Mouse (Mus musculus) CD8-positive naive resting alpha-beta T cell, adult 2 months (primary cell): Measurements from ENCODE around the gene Dclre1a.
"Not testable (repeated sequence)": the region's sequence is repeated elsewhere in the genome, so short reads cannot be mapped to it uniquely, and the experiment has no call there.

Experiments used
- DNase-seq, 2 experiments: peaks; one replicate each; pipeline ENCODE4 v3.0.0; 2022; ENCODE audit warnings: low read depth in 2 of 2, low spot score in 2 of 2

Dclre1a gene

GRCm38 (mm10) chr19:56549033-56549680 lies 1.1 kb upstream of the Dclre1a start:
- no peak for DNase-seq

DNA sequence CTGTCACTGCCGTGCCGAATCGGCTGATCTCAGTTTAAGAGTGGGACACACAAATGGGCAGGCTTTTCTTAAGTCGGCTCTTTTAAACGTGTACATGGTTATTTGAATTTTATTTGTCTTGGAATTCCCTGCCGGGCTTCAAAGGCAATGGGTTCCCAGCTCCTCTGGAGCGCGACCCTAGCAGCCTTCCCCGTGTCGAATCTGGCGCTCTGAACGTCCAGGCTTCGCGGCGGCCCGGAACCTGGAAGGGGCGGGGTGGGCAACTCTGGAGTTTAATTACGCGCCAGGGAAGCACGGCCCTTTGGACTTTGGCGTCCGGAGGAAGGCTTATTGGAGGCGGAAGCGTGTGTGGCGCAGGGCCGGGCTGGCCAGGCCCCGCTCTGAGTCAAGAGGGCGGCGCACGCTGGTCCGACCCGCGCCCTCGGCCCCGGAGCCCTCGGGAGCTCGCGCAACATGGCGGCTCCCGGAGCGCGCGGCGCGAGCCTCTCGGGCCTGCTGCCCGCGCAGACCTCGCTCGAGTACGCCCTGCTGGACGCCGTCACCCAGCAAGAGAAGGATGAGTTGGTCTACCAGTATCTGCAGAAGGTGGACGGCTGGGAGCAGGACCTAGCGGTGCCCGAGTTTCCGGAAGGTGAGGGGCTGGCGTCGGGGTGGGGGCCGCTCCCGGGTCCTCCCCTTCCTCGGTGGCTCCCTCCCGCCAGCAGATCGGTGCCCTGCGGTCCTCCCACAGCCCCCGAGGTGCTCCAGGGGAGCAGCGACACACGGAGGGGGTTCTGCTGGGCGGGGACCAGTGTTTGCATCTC lies 409 bp upstream of the Dclre1a start, which contains the start of gene Nhlrc2:
TSS of gene Nhlrc2 (plus strand) at position 32 of the 803 bp plus-strand sequence.
- peak; percentile 65 to 72 for DNase-seq

DNA sequence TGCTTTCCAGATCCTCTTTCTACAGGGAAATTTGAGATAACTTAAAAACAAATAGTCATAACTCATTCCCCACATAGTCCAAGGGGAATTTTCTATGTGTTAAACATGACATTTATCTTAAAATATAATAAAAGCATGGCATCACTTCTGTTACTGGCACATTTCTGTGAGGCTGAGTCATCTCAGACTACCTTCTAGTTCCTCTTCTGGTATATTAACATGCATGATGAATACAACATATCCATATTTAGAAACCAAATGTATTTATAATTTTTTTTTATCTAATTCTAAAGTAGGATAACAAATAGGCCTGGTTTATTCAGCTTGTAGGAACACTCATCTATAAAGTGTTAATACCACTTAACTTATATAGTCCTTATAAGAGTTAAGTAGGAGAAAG lies 2.0 kb downstream of the Dclre1a start:
- no peak for DNase-seq

- DNase-seq: no peak
Observed at GRCm38 (mm10) chr19:56544681-56545388, 3.2 kb downstream of the Dclre1a start.

- DNase-seq: no peak
Observed at GRCm38 (mm10) chr19:56543320-56543719, 4.7 kb downstream of the Dclre1a start.

DNA sequence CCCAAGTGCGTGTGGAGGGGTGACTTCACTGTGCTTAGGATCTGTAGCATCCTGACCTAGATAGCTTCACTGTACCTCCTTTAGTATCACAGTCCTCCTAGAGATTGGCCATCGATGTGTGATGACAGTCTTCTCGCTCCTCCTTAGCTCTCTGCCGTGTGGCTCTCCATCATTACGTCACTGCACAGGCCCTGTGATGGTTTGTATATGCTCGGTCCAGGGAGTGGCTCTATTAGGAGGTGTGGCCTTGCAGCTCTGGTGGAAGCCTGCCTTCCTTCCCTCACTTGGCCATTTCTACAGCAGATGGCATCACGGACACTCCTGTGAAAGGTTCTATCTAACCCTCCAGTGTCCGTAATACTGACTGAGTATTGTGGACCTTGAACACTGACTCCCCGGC lies 12.3 kb downstream of the Dclre1a start:
- no peak for DNase-seq

DNA sequence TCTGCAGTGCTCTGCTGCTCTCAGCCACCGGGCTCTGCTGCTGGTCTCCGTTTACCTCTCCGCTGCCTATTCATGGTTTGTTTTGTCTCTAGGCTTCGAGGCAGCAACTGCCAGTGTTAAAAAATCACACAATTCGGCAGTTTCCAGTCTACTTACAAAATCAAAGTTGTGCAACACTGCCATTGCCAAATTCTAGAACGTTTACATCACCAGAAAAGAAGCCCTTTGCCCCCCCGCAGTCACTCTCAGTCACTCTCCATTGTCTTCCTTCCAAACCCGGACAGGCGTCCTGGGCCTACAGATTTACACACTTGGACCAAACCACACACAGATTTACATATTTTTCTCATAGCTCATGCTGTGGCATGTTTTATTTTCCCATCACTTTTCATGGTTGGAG lies 13.0 kb downstream of the Dclre1a start:
- DNase-seq: no peak

GRCm38 (mm10) chr19:56534337-56534736 lies 13.7 kb downstream of the Dclre1a start:
- DNase-seq: no peak

DNA sequence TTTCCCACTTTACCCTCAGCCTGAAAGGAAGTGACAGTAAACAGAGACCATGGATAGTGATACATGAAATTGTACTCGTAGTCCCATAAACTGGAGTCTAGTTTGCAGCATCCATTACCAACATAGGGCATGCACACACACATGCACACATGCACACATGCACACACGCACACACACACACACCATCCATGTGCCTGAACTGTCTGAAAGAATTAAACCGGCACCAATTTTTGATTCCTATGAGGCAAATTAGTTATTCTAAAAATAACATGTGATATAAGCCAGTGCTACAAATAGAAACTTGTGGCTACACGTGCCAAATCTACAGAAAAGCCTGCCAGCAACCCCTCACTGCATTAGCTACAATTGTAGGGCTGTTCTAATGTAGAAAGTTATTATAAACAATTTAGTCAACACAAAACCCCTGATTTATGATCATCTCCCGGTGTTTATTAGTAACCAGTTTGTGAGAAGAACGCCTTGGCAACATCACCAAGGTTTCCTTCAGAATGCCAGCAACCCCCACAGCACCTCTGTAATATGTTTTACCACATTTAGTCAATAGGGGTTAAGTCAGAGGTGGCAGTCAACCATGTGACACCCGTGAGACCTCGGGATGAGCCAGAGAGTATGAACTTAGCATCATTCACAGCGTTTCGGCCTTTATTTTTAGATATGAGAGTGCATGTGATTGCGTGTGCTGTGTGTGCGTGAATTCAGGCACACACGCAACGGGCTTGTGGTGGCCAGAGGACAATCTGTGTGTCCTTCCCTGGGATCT lies 14.5 kb downstream of the Dclre1a start:
- DNase-seq: no peak

GRCm38 (mm10) chr19:56531251-56531650 lies 16.8 kb downstream of the Dclre1a start:
- no peak for DNase-seq

DNA sequence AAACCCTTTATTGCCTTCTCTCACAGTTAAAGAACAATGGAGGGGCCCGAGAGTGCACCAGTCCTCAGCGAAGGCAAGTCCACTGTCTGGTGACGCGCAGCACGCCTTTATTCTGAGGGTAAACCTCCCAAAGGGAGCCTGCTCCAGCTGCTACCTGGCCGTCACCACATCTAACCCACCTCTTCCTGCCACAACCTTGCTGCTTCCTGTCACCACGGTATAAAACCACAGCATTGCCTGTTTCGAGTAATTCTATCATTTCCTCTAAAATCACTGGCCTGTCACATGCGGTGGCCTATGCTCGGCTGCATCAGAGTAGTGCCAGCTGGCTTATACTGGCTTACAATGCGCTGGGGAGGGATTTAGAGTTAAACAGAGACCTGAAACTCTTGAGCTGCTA lies 17.5 kb downstream of the Dclre1a start:
- not testable (repeated sequence) for DNase-seq

DNA sequence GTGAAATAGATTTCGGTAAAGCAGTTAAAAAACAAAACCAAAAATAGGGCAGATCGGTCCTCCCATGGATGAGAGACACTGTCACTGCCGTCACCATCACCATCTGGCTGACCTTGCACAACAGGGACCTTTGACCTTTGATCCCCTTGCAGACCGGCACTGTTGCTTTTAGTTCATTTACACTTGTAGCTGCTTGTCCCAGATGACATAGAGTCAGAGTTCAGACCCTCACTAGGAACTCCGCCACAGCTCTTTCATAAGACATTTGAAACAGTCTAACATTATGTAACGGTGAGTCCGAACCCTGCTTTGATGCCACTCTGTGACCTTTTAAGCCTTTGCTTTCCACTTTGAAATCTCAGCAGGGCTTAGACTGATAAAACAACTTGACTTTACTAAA lies 28.6 kb downstream of the Dclre1a start:
- DNase-seq: not testable (repeated sequence)

DNA sequence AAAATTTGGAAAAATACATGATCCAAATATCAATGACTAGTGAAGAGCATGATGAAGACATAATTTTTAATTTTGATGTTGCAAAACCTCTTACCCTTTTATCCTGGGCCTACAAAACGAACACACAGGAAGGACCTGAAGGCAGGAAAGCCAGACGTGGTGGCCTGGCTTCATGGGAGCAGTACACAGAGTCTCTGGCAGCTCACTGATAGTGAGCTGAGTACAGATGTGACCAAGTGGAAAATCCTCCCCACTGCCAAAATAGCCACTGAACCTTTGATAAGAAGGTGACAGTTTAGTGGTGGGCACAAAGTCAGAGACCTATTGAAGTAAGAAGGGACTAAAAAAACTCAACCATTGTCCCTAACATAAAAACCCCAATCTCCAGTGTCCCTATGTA lies 34.5 kb downstream of the Dclre1a start:
- DNase-seq: not testable (repeated sequence)

GRCm38 (mm10) chr19:56511207-56511606 lies 36.8 kb downstream of the Dclre1a start:
- not testable (repeated sequence) for DNase-seq

DNA sequence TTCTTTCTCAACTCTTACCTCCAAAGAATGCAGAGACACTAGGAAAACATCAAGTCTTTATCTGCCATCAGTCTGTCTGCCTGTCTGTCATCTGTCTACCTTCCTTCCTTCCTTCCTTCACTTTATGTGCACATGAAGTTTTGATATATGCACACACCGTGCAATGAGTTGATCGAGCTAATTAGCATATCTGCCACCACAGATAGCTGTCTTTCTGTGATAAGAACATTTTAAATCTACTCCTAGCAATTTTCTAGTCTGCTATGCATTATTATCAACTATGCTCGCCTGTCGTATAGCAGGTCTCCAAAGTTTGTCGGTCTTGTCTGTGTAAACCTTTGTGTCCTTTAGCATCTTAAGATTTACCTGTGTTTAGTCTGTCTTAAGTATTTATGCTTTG lies 44.5 kb downstream of the Dclre1a start:
- not testable (repeated sequence) for DNase-seq

GRCm38 (mm10) chr19:56503069-56503468 lies 45.0 kb downstream of the Dclre1a start:
- not testable (repeated sequence) for DNase-seq

DNA sequence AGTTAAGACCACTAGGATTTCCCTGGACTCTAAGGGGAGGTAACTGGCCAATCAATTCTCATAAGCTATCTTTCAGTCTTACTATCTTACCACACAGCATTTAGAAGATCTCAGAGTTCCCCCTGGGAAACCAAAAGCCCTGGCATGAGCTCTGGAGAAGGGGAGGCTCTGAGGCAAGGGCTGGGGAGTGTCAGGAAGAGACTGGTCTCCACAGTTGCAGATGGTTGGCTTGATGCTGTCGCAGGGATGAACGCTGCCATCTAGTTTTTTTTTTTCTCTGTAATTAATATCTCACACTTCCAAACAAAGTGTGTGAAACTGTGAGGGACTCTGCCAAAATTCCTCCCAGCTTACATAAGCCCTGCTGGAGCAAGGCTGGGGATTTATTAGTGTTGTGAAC lies 53.9 kb downstream of the Dclre1a start:
- not testable (repeated sequence) for DNase-seq

- DNase-seq: no peak
Observed at GRCm38 (mm10) chr19:56489601-56490000, 58.4 kb downstream of the Dclre1a start.

DNA sequence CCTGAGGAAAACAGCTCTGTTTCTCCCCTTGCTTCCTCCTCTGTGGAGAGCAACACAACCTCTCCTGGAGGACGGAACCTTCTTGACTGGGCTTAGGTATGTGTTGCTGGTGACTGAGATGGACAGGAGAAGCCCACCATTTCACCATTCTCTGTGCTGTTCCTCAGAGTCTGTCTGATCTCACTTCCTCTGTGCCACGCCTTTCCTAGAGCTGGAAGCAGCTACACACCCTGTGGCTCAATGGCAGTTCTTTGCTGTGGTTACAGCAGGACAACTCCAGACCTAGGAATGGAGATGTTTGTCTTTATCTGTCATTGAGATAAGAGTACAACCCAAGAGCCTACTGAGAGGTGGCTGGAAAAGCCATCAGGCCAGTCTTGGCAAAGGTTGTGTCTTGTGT lies 60.7 kb downstream of the Dclre1a start:
- no peak for DNase-seq

DNA sequence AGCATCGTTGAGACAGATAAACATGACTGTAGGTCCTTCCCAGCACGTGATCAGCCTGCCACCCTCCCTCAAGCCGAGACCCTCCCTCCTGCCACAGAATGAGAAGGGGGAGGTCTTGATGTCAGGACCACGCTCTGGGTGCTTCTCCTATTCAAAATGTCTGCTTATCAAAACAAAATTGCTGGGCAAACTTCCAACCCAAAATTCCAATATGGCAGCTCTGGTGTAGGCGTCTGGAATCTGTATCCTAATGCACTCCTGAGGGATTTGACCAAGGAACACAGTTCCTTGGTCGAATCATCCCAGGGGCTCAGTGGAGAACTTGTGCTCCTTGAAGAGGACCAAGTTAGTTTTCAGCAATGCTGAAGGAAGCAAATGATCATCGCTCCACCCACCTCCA lies 61.1 kb downstream of the Dclre1a start:
- no peak for DNase-seq
